Mouse (Mus musculus) neutrophil, adult 5-6 weeks (primary cell): Measurements from ENCODE around the gene Ces4a. TPM values are rescaled to one million over a fixed set of nuclear protein-coding genes. Genes with fewer than 3 reads are reported as not detected.
"Not testable (repeated sequence)": the region's sequence is repeated elsewhere in the genome, so short reads cannot be mapped to it uniquely, and the experiment has no call there.

Experiments
- ATAC-seq: fragments of 151-379, 151-347 bp; 2 replicates; pipeline ENCODE4 v1.8.0; 2017; ENCODE audit warnings: mild to moderate bottlenecking, moderate TSS enrichment; ENCODE audit not compliant: insufficient number of reproducible peaks, poor library complexity, low FRiP score, severe bottlenecking; ENCODE audit errors: extremely low read depth
- total RNA-seq: library from RNA; stranded (forward); fragments of 200-1000 nt; gene quantifications from 2 replicates; pipeline ENCODE4 v1.2.3, GENCODE M21; 2017

Ces4a gene
- total RNA-seq, 1 experiment from 2014 or later, result not detected

DNA sequence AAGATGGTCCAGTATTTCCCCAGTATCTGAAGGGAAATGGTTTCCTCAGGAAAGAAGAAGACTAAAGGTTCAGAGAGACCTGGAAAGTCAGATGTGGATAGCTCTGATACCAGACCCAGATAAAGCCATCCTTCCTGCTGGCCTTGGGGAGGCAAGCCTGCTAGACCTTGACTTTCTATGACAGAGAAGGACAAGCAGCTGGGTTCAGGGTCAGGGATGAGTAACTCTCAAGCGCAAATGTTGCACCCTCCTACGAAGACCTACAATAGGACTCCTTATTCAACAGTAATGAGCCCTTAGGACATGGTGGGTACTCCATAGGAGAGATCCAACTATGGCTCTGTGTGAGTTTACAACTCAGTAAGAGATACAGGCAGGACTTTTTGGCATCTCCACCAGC, 33.6 kb downstream of the Ces4a start:
- no peak for ATAC-seq

DNA sequence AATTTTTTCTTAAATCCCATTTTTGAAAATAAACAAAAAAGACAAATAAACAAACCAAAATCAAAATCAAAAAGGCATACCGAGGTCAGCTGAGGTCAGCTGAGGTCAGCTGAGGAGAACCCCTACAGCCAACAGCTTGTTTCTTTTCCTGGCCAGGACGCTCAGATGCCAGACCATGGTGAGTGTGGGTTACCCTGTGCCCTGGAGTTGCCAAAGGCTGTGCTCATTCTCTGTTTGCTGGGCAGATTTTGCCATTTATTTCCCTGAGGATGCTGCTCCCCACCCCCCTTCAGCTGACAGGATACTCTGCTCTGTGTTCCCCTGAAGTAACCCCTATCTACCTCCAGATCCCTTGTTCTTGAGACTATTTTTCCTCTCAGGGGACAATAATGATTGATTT, 35.5 kb downstream of the Ces4a start:
- no peak for ATAC-seq

DNA sequence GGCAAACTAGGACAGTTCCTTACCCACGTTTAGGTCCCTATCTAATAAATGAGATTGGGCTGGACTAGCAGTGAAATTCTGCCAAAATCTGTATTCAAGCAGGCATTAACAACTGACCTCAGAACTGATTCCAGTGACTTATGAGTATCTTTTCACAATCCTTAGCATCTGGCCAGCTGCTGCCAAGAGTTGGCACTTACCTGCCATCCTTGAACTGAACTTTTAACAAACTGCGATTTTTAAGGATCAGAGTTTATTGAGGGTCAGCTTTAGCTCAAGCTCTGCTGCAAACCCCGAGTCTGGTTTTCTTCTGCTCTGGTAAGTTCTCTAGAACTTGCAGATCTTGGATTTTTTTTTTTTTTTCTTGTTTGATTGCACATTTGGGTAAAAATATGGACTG, 38.0 kb downstream of the Ces4a start:
- ATAC-seq, result no peak

DNA sequence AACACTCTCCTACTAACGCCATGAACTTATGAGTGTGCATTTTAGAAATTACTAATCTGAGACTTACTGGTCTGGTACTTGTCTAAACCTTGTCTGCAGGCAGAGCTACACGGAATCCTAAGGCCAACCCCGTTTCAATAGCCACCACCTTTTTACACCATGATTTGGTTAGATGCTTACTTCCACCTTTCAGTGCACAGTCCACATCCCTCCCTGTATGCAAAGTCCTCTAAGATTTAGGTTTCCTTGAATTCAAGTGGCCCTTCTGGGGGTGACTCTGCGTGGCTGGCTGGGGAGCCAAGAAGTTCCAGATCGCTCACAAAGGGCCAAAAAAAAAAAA, 38.4 kb downstream of the Ces4a start:
- ATAC-seq, result 0 out of 2 replicates have a peak, but pooled peaks have one; percentile 13

DNA sequence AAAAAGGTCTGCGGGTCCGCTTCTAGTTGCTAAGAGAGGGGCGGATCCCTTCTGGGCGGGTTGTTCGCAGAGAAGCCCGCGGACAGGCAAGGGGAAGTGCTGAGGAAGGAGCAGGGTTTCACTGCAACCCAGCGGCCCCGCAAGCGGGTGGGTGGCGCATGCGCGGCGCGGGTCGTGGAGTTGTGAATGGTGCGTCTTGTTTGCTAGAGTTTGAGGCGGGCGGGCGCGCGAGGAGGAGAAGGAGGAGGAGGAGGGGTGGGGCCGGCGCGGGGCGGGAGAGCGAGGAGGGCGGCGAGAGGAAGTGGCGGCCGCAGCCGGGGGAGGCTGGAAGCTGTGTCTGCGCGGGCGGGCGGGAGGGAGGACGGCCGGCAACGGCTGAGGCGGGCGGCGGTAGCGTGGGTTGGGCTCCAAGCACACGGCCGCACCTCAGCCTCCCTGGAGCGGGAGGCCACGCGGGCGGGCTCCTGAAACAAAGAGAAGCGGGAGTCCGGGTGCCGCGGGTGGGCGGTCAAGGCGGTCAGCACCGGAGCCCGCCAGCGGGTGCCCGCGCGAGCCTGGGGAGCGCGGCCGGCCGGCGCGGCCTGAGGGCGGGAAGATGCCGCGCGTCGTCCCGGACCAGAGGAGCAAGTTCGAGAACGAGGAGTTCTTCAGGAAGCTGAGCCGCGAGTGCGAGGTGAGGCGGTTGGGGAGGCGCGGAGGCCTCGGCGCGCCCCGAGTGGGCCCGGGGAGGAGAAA, 38.9 kb downstream of the Ces4a start, which contains the start of gene Cbfb:
Gene Cbfb (plus strand): TSS at position 294 of the 735 bp plus-strand sequence.
- ATAC-seq, result peak; percentile 84

DNA sequence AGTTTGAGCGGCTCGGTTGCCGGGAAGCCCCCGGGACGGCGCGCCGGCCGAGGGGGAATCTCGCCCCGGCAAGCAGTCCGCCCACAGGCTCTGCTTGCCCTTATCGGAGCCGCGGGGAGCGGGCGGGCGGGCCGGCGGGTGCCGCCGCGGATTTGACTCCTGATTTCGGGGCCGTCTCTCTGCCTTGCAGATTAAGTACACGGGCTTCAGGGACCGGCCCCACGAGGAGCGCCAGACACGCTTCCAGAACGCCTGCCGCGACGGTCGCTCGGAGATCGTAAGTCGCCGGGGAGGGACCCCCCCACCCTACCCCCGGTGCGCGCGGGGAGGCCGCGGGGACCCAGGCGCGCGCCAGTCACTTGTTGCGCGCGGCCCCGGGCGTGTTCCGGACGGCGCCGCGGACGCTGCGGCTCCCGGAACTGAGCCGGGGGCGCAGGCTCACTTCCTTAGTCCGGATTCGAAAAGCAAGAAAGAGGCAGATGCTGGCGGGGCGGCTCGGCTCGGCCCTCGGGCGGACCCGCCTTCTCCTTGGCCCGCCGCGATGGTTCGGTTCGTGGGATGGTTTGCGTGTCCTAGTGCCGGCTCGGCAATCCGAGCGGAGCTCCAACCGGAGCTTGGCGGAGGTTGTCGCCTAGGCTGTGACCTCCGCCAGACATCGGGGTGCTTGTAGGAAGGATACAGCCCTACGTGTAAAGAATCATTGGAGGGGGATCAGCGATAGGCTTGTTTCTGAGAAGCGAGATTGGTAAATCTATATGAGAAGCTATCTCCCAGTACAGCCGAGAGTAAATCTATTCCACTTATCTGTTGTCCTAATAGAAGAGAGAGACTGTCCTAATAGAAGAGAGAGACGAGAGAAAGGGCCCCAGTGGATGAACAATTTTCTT, 39.8 kb downstream of the Ces4a start:
- peak; percentile 40 for ATAC-seq

DNA sequence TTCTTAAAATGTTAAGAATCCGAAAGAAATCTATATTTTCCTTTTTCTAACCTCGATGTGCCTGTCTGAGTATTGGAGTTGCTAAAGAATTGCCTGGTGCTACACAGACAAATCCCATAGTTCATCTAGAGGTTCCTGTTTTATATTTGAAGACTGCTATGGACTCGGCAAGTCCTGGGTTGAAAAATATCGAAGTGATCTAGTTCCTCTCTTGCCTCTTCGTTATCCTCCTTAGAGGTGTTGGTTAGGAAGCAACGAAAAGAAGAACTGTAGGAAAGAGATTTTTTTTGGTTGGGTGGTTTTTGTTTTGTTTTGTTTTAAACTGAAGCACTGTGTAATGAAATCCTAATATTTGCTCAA, 40.4 kb downstream of the Ces4a start:
- no peak for ATAC-seq

DNA sequence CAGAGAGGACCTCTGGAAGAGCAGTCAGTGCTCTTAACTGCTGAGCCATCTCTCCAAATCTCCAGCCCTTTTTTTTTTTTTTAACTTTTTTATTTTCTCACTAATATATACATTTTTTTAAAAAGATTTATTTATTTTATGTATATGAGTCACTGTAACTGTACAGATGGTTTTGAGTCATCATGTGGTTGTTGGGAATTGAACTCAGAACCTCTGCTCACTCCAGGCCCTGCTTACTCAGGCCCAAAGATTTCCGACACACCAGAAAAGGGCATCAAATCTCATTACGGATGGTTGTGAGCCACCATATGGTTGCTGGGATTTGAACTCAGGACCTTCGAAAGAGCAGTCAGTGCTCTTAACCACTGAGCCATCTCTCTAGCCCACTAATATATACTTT, 43.7 kb downstream of the Ces4a start:
- ATAC-seq, result not testable (repeated sequence)

DNA sequence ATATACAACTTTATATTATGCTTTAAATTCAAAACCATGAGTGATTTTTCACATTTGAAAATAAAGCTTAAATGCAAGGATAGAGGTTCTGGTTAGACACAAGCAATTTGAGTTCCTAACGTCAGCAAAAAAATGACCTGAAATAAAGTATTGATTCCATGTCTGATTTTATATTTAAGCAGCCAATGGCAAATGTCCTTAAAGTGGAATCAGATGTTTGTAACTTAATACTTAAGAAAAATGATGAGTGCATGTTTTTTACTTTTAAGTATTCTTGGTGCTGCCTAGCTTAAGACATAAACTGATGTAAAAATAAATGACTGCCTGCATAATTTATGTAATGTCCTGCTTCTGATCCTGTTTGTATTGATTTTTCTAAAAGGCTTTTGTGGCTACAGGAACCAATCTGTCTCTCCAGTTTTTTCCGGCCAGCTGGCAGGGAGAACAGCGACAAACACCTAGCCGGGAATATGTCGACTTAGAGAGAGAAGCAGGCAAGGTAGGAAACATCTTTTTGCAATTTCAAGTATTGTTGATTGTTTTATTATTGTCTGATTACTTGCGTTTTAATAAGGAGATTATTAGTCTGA, 46.7 kb downstream of the Ces4a start:
- no peak for ATAC-seq

DNA sequence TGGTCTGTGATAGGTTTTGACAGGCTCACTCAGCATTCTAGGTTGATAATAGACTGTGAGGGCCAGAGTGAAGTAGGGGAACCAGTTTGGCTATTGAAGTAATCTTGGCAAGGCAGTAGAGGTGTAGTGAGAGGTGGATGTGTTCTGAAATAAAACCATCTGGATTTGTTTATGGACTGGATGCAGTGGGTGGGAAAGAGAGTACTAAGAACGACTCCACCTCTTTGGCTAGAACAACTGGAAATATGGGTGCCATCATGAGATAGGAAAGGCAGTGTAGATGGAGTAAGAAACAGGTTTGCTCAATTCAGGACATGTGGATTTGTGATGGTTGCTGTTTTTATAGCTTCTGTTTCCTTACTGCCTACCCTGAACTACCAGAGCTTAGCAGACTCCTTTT, 50.6 kb downstream of the Ces4a start:
- no peak for ATAC-seq

DNA sequence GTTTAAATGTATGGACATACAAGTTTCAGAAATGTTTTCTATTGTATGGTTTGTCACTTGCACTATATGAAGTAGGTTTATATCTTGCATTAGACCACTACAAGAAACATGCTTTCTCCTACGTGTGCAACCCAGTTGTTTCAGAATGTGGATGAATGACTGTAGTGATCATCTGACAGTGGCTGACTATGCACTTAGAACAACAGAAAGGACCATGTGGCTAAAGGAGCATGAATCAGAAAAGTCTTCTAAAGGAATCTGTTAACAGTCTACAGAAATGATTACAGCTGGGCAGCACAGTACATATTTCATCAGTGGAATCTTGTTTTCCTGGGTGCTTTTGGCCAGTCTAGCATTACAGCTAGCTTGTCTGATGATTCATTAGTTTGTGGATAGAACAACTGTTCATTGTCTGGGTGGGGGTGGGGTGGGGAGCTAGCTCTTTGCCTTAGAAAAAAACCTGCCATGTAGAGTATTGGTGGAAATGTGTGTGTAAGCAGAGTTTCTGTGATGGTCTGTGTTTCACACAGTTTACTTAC, 54.9 kb downstream of the Ces4a start:
- no peak for ATAC-seq

DNA sequence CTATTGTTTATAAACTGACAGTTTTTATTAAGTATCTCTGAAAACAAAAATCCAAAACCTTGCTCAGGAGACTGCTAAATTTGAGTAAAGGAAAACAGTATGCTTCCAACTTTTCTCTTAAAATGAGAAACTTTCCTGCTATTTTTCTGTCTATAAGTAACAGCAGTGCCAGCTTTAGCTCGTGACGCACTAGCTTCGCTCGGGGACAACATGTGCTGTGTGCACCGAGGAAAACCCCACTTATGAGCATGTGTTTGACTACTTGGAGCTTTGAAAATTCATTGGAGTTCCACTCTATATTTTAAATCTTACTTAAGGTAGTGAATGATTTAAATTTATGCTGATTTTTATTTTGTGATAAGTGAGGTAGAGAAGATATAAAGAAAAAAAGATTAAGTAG, 60.6 kb downstream of the Ces4a start:
- no peak for ATAC-seq

Other genes starting within 250 kb of the Ces4a start
- not detected in 2 replicates for gene Ces2e, start 205.5 kb upstream of the Ces4a start, total RNA-seq
- 0.86 and 1.5 TPM in 2 replicates for gene Ces2f, start 184.4 kb upstream of the Ces4a start, total RNA-seq
- gene Ces2g, start 170.1 kb upstream of the Ces4a start, total RNA-seq, result not detected in 2 replicates
- gene Ces2h, start 130.9 kb upstream of the Ces4a start, total RNA-seq, result not detected in 2 replicates
- gene Ces3a, start 83.2 kb upstream of the Ces4a start, total RNA-seq, result not detected in 2 replicates
- gene Ces3b, start 48.0 kb upstream of the Ces4a start, total RNA-seq, result not detected in 2 replicates
- 130 and 135 TPM in 2 replicates for gene Cbfb, start 38.9 kb downstream of the Ces4a start, total RNA-seq
- 28.0 and 29.0 TPM in 2 replicates for gene D230025D16Rik, start 93.3 kb downstream of the Ces4a start, total RNA-seq
- gene B3gnt9, start 123.4 kb downstream of the Ces4a start, total RNA-seq, result 0.35 and 0.74 TPM in 2 replicates
- 15.7 and 19.2 TPM in 2 replicates for gene Tradd, start 132.8 kb downstream of the Ces4a start, total RNA-seq
- 4.0 and 4.5 TPM in 2 replicates for gene Fbxl8, start 132.8 kb downstream of the Ces4a start, total RNA-seq
- not detected in 2 replicates for gene Hsf4, start 138.0 kb downstream of the Ces4a start, total RNA-seq
- not detected in 2 replicates for gene Nol3, start 144.3 kb downstream of the Ces4a start, total RNA-seq
- gene 4931428F04Rik, start 158.1 kb downstream of the Ces4a start, total RNA-seq, result 1.2 and 2.7 TPM in 2 replicates
- 0.49 and 1.3 TPM in 2 replicates for gene Exoc3l, start 164.3 kb downstream of the Ces4a start, total RNA-seq
- 42.5 and 47.1 TPM in 2 replicates for gene E2f4, start 165.9 kb downstream of the Ces4a start, total RNA-seq
- gene Elmo3, start 173.8 kb downstream of the Ces4a start, total RNA-seq, result 2.9 and 5.0 TPM in 2 replicates
- gene Lrrc29, start 194.5 kb downstream of the Ces4a start, total RNA-seq, result 3.3 and 4.9 TPM in 2 replicates
- gene Tmem208, start 194.6 kb downstream of the Ces4a start, total RNA-seq, result 27.6 and 39.2 TPM in 2 replicates
- 21.8 and 22.2 TPM in 2 replicates for gene Fhod1, start 216.2 kb downstream of the Ces4a start, total RNA-seq
- 0.35 and 0.49 TPM in 2 replicates for gene Slc9a5, start 217.0 kb downstream of the Ces4a start, total RNA-seq
- not detected in 2 replicates for gene Plekhg4, start 241.5 kb downstream of the Ces4a start, total RNA-seq